Mouse (Mus musculus) liver, embryonic 16.5 days (tissue): ENCODE results near the gene Lbh. TPM values are rescaled to one million over a fixed set of nuclear protein-coding genes. Genes with fewer than 3 reads are reported as not detected.

Experiments
- ATAC-seq: fragments of 200-750 bp; cut with Nextera tagmentation; 2 replicates; pipeline ENCODE4 v1.8.0; 2017; ENCODE audit warnings: low read depth, mild to moderate bottlenecking, moderate number of reproducible peaks, moderate library complexity
- H3K27ac ChIP-seq: fragments of 300-500 bp; sonication (generic); 2 replicates; pipeline ENCODE4 v1.5.1; 2014; ENCODE audit warnings: mild to moderate bottlenecking, low read length
- H3K27me3 ChIP-seq: fragments of 300-500 bp; sonication (generic); 2 replicates; pipeline ENCODE4 v1.6.1; 2014; ENCODE audit warnings: low read depth, low read length, mixed read lengths; ENCODE audit not compliant: control insufficient read depth, insufficient read depth
- H3K36me3 ChIP-seq: fragments of 300-500 bp; sonication (generic); 2 replicates; pipeline ENCODE4 v1.6.1; 2014; ENCODE audit warnings: mild to moderate bottlenecking; ENCODE audit not compliant: control insufficient read depth, insufficient read depth
- H3K4me1 ChIP-seq: fragments of 300-500 bp; sonication (generic); 2 replicates; pipeline ENCODE4 v1.6.1; 2014; ENCODE audit warnings: low read depth, low read length, mixed read lengths; ENCODE audit not compliant: control insufficient read depth
- H3K4me2 ChIP-seq: fragments of 300-500 bp; sonication (generic); 2 replicates; pipeline ENCODE4 v1.6.1; 2014; ENCODE audit warnings: low read depth, low read length, mixed read lengths
- H3K4me3 ChIP-seq: fragments of 300-500 bp; sonication (generic); 2 replicates; pipeline ENCODE4 v1.5.1; 2014; ENCODE audit warnings: low read depth, mild to moderate bottlenecking, low read length
- H3K9ac ChIP-seq: fragments of 300-500 bp; sonication (generic); 2 replicates; pipeline ENCODE4 v1.6.1; 2014; ENCODE audit warnings: low read depth, low read length
- H3K9me3 ChIP-seq: fragments of 300-500 bp; sonication (generic); replicated peaks from 2 replicates; pipeline ENCODE4 v1.6.1; 2016; ENCODE audit warnings: low read length; ENCODE audit not compliant: control insufficient read depth
- WGBS: fragments of 180-500 bp; shearing (Covaris S2); extraction: QIAGEN DNeasy Blood & Tissue Kit; methylation state at CpG from one replicate; pipeline ENCODE4 v1.1.7; 2014; ENCODE audit not compliant: insufficient replicate concordance; 5-methylcytosine and 5-hydroxymethylcytosine counted together
- polyA plus RNA-seq: library from polyadenylated mRNA; unstranded; fragments of >200 nt; fragmentation: Nextera tagmentation; extraction: Ambion mirVana; gene quantifications from 2 replicates; pipeline ENCODE4 v1.2.1, GENCODE M21; 2015

The Lbh gene
- polyA plus RNA-seq, 1 experiment from 2014 or later, result 0.80 TPM

DNA sequence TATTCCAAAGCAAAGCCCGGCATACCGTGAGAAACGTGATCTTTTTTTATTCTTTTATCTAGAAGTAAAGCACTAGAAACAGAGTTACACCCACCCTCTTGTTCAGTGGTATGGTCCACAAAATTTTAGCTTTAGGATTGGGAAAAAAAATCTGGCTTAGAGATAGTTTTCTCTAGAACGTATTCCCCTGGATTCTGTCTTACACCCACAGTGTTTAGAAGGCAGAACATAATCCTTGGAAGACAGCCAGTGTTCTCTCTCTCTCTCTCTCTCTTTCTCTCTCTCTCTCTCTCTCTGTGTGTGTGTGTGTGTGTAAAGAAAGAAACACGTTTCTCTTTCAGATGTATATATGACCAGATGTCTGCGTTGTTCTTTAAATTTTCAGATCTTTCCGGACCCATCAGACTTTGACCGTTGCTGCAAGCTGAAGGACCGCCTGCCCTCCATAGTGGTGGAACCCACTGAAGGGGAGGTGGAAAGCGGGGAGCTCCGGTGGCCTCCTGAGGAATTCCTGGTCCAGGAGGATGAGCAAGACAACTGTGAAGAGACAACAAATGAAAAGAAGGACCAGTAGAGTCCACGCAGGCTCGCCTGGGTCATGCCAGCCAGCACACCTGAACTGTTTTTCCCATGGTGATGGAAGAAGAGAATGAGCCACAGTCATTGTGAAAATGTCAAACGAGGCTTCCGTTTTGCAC is 20.9 kb downstream of the Lbh start:
- Histone ChIP-seq H3K27me3 (no peaks in the 10 kb centered on the region), H3K4me2 (no peak overlapping the region), H3K4me3 (no peak overlapping the region), H3K9me3 (no peaks in the 10 kb centered on the region), H3K4me1 (no peaks in the 10 kb centered on the region; the same call in 1 of the 2 replicates), H3K36me3 (no peaks in the 10 kb centered on the region), H3K27ac (no peak overlapping the region), H3K9ac (no peak overlapping the region)
- WGBS, result 64% methylated on average over 15 of the region's 15 CpGs
- ATAC-seq, result no peak

DNA sequence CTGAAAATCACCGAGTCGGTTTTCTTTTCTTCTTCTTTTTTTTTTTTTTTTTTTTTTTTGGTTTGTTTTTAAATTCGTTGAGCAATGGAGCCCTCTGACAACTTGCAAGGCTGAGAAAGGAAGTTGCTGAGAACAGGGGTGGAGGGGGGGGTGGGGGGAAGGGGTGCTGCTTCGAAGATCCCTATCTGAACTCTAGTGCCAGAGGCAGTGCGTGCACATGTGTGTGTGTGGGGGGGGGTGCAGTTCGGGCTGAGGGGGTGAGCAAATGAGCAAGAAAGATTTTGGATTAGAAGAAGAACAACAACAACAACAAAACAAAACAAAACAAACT is 21.4 kb downstream of the Lbh start:
- Histone ChIP-seq H3K27ac (no peak overlapping the region), H3K9ac (no peak overlapping the region), H3K4me3 (no peak overlapping the region), H3K36me3 (no peaks in the 10 kb centered on the region), H3K4me1 (no peaks in the 10 kb centered on the region; the same call in 1 of the 2 replicates), H3K27me3 (no peaks in the 10 kb centered on the region), H3K9me3 (no peaks in the 10 kb centered on the region), H3K4me2 (no peak overlapping the region)
- WGBS, result 16% methylated on average over 6 of the region's 6 CpGs
- no peak for ATAC-seq

DNA sequence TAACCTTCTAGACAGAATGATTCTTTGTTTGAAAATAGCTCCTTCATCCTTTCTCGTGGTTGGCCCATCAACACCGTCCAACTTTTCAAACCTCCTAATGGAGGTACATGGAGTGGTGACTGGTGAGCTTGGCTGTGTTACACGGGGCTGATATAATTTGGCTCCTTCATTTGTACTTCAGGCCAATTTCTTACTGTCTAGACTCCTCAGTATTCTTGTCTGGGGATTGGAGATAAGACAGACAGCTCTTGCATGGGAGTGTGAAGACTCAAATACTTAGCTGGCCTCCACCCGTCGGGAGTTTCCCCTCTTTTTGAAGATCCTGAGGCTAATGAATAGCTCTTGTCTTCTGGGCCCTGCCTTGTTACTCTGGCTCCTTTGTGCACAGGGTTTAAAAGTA is 26.3 kb downstream of the Lbh start:
- Histone ChIP-seq H3K36me3 (no peaks in the 10 kb centered on the region), H3K9ac (no peak overlapping the region), H3K4me1 (no peaks in the 10 kb centered on the region; the same call in 1 of the 2 replicates), H3K27ac (no peak overlapping the region), H3K4me2 (no peak overlapping the region), H3K27me3 (no peaks in the 10 kb centered on the region), H3K4me3 (no peak overlapping the region), H3K9me3 (no peaks in the 10 kb centered on the region)
- peak; percentile 56 for ATAC-seq
- WGBS, result 33% methylated on average over 5 of the region's 5 CpGs

DNA sequence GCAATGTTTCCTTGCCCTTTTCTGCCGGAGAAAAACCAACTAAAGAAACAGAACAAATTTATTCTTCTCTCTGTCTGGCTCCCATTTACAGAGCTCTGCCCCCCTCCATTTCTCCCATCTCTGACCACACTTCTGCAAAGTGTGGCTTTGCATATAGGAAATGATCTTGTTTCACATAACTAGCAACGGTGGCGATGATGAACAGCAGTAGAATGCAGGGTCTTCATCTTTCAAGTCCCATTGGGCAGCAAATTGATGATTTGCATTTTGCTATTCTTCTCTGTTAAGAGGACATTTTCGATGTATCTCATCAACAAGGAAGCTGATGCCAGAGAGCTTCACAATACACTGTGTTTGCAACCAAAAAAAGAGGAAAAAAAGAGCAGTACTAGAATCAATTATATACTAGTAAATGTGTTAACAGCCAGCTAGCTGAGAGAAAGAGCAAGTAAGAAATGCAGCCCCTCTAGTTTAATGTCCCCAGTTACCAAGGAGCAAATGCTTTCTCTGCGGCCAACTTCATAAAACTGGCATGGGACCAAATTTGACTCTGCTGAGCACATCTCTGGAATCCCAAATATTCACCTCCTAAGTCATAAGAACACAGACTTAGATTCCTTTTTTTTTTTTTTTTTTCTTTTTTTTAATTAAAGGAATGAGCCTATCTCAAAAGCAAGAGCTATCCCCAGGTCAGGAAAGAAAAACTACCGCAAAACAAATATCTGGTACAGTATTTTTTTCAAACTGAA is 29.2 kb downstream of the Lbh start:
- Histone ChIP-seq H3K27ac (no peak overlapping the region), H3K4me1 (no peaks in the 10 kb centered on the region; the same call in 1 of the 2 replicates), H3K9ac (no peak overlapping the region), H3K36me3 (no peaks in the 10 kb centered on the region), H3K9me3 (no peaks in the 10 kb centered on the region), H3K27me3 (no peaks in the 10 kb centered on the region), H3K4me2 (no peak overlapping the region), H3K4me3 (no peak overlapping the region)
- no peak for ATAC-seq
- WGBS, result 44% methylated on average over 6 of the region's 6 CpGs

DNA sequence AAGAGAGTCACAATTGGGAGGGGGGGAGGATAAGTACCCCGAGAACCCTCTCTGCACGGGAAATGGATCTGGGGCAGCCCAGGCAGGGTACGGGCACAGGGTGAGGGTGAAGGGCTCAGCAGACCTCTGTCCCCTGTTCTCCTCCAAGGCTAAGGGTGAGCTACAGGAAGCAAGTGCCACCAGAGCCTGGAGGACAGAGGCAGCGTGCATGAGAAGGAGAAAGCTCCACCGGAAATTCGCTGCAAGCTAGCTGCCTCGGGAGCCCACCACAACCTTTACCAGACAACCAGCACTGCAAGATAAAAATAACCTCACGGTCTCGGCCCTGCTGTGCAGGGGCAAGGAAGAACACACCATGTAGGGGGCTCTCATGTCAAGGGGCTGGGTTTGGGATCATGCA is 30.0 kb downstream of the Lbh start:
- Histone ChIP-seq H3K36me3 (no peaks in the 10 kb centered on the region), H3K4me1 (no peaks in the 10 kb centered on the region; the same call in 1 of the 2 replicates), H3K27me3 (no peaks in the 10 kb centered on the region), H3K4me2 (no peak overlapping the region), H3K4me3 (no peak overlapping the region), H3K9me3 (no peaks in the 10 kb centered on the region), H3K9ac (no peak overlapping the region), H3K27ac (peak overlapping the region; percentile 37; the same call in 1 of the 2 replicates)
- 13% methylated on average over 9 of the region's 9 CpGs for WGBS
- ATAC-seq, result no peak

DNA sequence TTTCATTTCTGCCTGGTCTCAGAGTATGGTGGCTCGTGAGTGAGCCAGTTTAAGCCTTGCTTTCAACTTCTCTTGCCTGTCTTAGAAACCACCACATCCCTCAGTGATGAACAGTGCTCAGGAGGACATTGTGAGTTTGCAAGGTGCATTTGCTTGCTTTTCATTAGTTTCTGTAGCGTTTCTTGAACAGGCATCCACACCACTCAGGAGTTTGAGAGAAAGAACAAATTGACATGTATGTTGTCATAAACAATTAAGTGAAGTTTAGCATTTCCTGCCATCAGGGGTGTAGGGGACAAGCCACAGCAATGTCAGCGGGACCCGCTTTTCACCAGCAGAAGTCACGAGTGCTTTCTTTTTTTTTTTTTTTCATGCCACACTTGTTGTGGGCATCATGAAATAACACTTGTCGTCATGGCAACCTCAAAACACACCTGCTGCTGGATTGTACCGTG is 31.2 kb downstream of the Lbh start:
- Histone ChIP-seq H3K27ac (no peak overlapping the region), H3K9ac (no peak overlapping the region), H3K9me3 (no peaks in the 10 kb centered on the region), H3K36me3 (no peaks in the 10 kb centered on the region), H3K4me3 (no peak overlapping the region), H3K27me3 (no peaks in the 10 kb centered on the region), H3K4me2 (no peak overlapping the region), H3K4me1 (no peaks in the 10 kb centered on the region; the same call in 1 of the 2 replicates)
- 59% methylated on average over 7 of the region's 7 CpGs for WGBS
- no peak for ATAC-seq

DNA sequence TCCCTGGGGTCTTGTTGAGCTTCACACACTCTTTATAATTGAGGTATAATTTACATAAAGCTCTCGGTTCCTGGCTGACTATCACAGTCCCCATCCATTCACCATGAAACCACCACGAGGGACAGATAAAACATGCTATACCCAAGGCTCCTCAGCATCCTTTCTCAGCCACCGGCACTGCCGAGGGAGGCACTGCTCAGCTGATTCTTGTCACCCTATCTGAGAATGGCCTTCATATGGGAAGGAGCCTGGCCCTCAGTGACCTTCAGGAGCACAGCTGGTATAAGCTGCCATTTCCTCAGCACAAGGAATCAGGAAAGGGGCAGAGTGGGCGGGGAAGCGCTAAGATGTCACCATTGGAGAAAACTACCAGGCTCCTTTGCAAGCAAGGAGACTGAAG is 33.2 kb downstream of the Lbh start:
- H3K4me2 ChIP-seq, result no peak overlapping the region
- no peak overlapping the region for H3K9ac ChIP-seq
- no peaks in the 10 kb centered on the region for H3K36me3 ChIP-seq
- H3K27ac ChIP-seq, result no peak overlapping the region
- H3K9me3 ChIP-seq, result no peaks in the 10 kb centered on the region
- H3K4me3 ChIP-seq, result no peak overlapping the region
- H3K4me1 ChIP-seq, result no peaks in the 10 kb centered on the region; the same call in 1 of the 2 replicates
- ATAC-seq, result no peak
- no peaks in the 10 kb centered on the region for H3K27me3 ChIP-seq
- 49% methylated on average over 6 of the region's 6 CpGs for WGBS

DNA sequence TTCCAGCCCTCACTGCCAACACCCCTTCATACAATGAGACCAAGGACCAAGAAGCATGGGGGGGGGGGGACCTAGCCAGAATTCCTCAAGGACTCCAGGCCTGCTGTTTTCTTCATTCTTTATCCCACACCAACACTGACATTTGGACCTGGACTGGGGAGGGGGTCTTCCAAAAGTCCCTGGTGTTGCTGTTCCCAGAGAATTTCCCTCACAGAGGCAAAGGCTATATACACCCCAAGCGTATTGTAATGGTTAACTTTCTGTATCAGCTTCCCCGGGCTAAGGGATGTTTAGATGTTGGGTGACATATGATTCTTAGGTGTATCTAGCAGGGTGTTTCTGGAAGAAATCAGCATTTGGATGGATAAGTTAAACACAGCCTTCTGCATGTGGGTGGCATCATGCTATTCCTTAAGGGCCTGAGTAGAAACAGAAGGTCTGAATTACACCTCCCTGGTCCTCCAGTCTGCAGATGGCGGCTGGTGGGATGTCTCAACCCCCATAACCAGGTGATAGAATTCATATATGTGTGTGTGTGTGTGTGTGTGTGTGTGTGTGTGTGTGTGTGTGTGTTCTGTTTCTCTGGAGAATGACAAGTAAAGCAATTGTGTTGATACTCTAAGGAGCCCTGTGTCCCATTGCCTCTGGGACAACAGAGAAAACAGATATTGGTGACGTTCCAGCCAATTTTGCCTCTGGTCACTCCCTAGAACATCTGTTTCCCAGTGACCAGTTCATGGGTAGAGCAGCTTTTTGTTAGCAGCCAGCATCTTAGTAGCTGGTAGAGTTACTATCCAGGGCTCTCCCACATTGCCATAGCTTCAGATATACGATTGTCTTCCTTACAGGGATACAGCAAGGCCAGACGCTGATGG is 35.9 kb downstream of the Lbh start:
- H3K4me3 ChIP-seq, result no peak overlapping the region
- H3K4me1 ChIP-seq, result no peaks in the 10 kb centered on the region
- 65% methylated on average over 6 of the region's 6 CpGs for WGBS
- H3K4me2 ChIP-seq, result no peak overlapping the region
- no peak overlapping the region for H3K27ac ChIP-seq
- H3K27me3 ChIP-seq, result no peaks in the 10 kb centered on the region
- ATAC-seq, result no peak
- no peak overlapping the region for H3K9ac ChIP-seq
- H3K9me3 ChIP-seq, result no peaks in the 10 kb centered on the region
- no peaks in the 10 kb centered on the region for H3K36me3 ChIP-seq
